Mouse (Mus musculus) liver, adult 2 months (tissue): ENCODE results near the gene A1bg.

Source experiments
- CTCF ChIP-seq: fragments of 200-500 bp; IDR thresholded peaks from 2 replicates; pipeline ENCODE4 v1.5.1; 2011; ENCODE audit warnings: low read depth, low read length, control low read depth
- POLR2A ChIP-seq: fragments of 200-500 bp; IDR thresholded peaks from 2 replicates; pipeline ENCODE4 v1.6.1; 2011; ENCODE audit warnings: low read length, control low read depth; ENCODE audit not compliant: insufficient read depth; ENCODE audit errors: extremely low read depth

DNA sequence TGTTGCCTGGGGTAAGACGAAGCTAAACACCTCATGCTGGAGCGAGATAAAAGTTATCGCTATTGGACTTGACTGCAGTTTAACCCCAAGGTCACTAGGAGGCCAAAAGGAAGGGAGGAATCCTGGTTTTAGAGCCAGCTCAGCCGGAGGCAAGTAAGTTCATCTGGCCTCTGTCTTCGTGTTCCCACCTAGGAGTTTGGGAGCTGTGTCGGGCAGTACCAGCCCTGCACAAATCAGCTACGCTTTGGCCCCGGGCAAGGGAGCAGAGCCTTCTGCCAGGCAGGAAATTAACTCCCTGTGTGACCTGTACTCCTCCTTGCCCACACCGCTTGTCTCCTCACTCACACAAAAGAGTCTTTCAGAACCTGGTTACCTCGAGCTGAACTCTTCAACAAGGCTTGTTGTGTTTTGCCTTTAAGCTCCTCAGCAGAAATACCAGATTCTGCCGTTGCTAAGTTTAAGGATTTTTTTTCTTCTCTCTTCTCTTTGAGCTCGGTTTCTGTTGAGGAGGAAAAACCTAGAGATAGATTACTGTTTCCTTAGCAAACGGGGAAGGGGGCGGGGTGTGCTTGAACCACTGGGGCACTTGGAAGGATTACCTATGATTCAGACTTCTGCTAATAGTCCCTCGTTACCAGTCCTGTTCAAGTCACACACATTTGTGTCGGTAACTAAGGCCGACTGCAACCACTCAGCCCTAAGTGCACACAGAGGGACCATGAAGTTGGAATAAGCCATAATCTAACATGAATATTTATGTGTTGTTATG lies 69.4 kb downstream of the A1bg start, which contains the start of gene Fam84b:
- no peak for TF ChIP-seq CTCF
- TF ChIP-seq POLR2A, result no peak
